Mouse (Mus musculus): ENCODE results near the gene Tmem165. TPM values are rescaled to one million over a fixed set of nuclear protein-coding genes. Genes with fewer than 3 reads are reported as not detected.

Tmem165 gene
- total and polyA plus RNA-seq, 2 experiments from 2014 or later: 48.9 to 81.9 TPM

DNA sequence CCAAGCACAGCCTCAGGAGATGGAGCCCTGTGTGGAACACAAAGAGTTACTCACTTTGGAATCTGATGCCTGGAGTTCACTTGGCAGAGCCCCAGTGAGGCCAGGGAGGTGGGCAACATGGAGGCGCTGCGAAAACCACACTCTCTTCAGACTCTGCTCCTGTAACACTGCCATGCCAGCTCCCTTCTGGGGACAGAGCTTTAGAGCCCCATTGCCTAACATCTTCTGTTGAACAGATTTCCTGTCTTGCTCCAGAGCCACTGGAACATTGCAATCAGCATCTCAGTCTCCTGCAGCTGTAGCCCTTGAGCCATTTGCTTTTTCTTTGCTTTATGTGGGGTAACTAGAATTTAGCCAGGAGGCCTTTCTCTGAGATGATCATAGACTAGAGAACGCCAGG is 1.4 kb upstream of the Tmem165 start:
- no peak for ATAC-seq (ENCODE audit: insufficient read depth, low read depth)
- Histone ChIP-seq H3K9ac (replicated peaks; ENCODE audit: low read depth, low read length) (no peak overlapping the region), H3K36me3 (replicated peaks; ENCODE audit: control insufficient read depth, insufficient read depth, low read length) (no peaks in the 10 kb centered on the region), H3K27me3 (ENCODE audit: control insufficient read depth, insufficient read depth, low read length) (no peaks in the 10 kb centered on the region), H3K9me3 (replicated peaks; ENCODE audit: control insufficient read depth, low read length) (no peaks in the 10 kb centered on the region), H3K4me3 (ENCODE audit: low read depth, low read length) (no peak overlapping the region), H3K27ac (ENCODE audit: low read depth) (no peak overlapping the region), H3K4me1 (ENCODE audit: control insufficient read depth, insufficient read depth) (peaks cover 10% of the 10 kb centered on the region), H3K4me2 (ENCODE audit: low read depth, low read length) (no peak overlapping the region)
- no peak for DNase-seq (ENCODE audit: low spot score)
- WGBS: 39% methylated on average over 3 of the region's 3 CpGs
- TF ChIP-seq CTCF (IDR thresholded peaks at IDR 0.05; ENCODE audit: low read depth) (no peak), EP300 (IDR thresholded peaks at IDR 0.05; ENCODE audit: low read depth) (no peak)

DNA sequence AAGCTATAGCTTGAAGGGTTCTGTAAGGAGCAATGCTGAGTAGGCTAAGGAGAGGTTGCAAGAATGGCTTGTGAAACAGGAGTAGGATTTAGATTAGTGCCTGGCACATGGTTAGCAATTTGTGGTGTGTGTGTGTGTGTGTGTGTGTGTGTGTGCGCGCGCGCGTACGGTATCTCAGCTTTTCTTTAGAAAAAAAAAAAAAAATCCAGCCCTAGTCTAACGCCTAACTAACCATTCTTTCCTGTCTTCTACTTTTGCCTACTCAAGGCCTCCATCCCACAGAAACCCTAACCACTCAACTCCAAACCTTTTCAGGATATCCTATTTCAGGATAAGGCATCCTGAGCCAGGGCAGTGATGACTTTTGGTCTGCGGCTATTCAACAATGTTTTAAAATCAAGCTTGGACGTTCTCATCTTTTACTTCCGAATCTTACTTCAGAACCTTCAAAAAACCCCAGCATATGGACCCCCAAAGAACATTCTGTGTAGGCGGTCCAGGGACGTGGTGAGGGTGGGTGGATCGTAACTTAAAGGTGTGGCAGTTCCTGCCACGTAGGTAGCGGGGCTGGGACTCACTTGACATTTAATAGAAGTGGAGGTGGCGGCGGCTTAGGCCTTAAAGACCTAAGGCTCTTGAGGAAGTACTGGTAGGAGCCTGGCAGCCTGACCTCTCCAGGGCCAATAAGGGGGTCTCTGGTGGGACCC is 484 bp upstream of the Tmem165 start:
- Histone ChIP-seq H3K4me1 (ENCODE audit: control insufficient read depth, insufficient read depth) (peaks cover 18% of the 10 kb centered on the region), H3K9ac (replicated peaks; ENCODE audit: low read depth, low read length) (peak overlapping the region; percentile 75; the same call in 1 of the 2 replicates), H3K27ac (ENCODE audit: low read depth) (peak overlapping the region; percentile 91), H3K27me3 (ENCODE audit: control insufficient read depth, insufficient read depth, low read length) (no peaks in the 10 kb centered on the region), H3K4me3 (ENCODE audit: low read depth, low read length) (peak overlapping the region; percentile 66), H3K4me2 (ENCODE audit: low read depth, low read length) (peak overlapping the region; percentile 80), H3K36me3 (replicated peaks; ENCODE audit: control insufficient read depth, insufficient read depth, low read length) (no peaks in the 10 kb centered on the region), H3K9me3 (replicated peaks; ENCODE audit: control insufficient read depth, low read length) (no peaks in the 10 kb centered on the region)
- 34% methylated on average over 17 of the region's 17 CpGs for WGBS
- no peak; the same call in 1 of the 2 replicates for ATAC-seq (ENCODE audit: insufficient read depth, low read depth)
- DNase-seq (ENCODE audit: low spot score): no peak
- TF ChIP-seq CTCF (IDR thresholded peaks at IDR 0.05; ENCODE audit: low read depth): no peak
- no peak for TF ChIP-seq EP300 (IDR thresholded peaks at IDR 0.05; ENCODE audit: low read depth)

DNA sequence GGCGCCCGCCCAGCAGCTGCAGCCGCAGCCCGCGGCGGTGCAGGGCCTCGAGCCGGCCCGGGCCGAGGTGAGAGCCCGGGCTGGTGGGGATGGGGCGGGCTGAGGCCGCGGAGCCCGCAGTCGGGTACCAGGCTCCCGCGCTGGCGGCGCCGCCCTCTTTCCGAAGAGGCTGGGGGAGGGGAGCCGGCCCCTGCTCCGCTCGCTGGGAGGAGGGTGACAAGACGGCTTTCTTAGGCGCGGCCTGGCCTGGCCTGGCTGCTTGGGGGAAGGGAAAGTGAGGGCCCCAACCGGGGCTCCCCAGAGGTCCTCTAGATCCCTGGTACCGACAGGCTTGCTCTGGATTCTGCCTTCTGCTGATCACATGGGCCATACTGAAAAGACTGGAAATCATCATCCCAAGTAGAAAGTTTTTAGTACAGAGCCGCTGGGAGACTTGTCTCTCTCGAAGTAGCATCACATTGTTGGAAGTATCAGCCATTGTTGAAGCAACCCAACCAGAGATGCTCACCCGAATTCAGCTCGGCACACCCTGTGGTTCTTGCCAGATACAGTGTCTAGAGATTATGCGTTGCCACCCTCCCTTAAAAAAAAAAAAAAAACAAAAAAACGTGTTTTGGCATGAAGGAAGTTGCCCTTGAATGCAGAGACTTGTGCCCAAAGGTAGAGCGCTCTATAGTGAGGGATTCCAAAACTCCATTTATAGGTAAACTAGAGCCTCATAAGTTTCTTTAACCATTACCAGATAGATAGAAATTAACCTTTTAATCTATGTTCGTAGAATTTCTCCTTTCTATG is 803 bp downstream of the Tmem165 start:
- peaks cover 18% of the 10 kb centered on the region for H3K4me1 ChIP-seq (ENCODE audit: control insufficient read depth, insufficient read depth)
- WGBS: 3% methylated on average over 38 of the region's 38 CpGs
- DNase-seq (ENCODE audit: low spot score) (peak; percentile 74), ATAC-seq (ENCODE audit: insufficient read depth, low read depth) (peak; percentile 86)
- no peaks in the 10 kb centered on the region for H3K36me3 ChIP-seq (replicated peaks; ENCODE audit: control insufficient read depth, insufficient read depth, low read length)
- peak overlapping the region; percentile 91 for H3K27ac ChIP-seq (ENCODE audit: low read depth)
- TF ChIP-seq EP300 (IDR thresholded peaks at IDR 0.05; ENCODE audit: low read depth): no peak
- no peak for TF ChIP-seq CTCF (IDR thresholded peaks at IDR 0.05; ENCODE audit: low read depth)
- peak overlapping the region; percentile 66 for H3K4me3 ChIP-seq (ENCODE audit: low read depth, low read length)
- H3K9ac ChIP-seq (replicated peaks; ENCODE audit: low read depth, low read length): peak overlapping the region; percentile 75
- no peaks in the 10 kb centered on the region for H3K9me3 ChIP-seq (replicated peaks; ENCODE audit: control insufficient read depth, low read length)
- H3K4me2 ChIP-seq (ENCODE audit: low read depth, low read length): peak overlapping the region; percentile 80
- H3K27me3 ChIP-seq (ENCODE audit: control insufficient read depth, insufficient read depth, low read length): no peaks in the 10 kb centered on the region

DNA sequence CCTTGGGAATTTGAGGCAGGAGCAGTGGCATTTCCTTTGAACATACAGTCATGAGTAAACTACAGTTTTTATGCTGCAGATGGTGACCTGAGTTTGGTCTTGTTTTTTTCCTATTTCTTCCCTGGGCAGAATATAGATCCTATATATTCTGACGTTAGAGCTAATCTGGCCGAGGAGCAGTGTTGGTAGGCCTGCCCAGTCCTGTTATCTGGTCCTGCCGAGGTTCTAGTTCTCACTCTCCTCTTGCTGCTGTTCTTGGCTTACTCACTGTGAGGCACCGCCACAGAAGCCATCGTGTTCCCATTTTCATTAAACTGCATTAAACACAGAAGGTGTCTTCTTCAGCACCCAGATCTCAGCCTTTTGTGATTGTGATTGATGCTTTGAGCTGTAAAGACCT is 4.2 kb downstream of the Tmem165 start:
- Histone ChIP-seq H3K4me2 (ENCODE audit: low read depth, low read length) (peak overlapping the region; percentile 8; the same call in 1 of the 2 replicates), H3K4me3 (ENCODE audit: low read depth, low read length) (no peak overlapping the region)

DNA sequence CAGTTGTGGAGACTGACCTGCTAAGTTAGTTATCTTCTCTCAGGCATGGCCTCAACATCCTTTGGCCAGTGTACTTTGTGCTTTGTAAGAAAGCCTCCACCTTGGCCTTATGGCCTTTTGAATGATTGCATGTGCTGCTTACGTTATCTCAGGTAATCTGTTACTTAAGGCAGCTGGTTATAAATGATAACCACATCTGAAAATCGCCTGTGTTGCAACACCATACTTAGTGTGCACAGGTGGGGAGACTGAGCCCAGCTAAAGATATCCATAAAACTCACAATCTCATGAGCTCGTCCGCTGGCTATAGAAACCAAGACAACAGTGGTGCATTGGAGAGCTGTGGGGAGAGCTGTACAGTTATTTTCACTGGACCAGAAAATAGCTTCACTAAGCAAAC is 6.9 kb downstream of the Tmem165 start:
- Histone ChIP-seq H3K27ac (ENCODE audit: low read depth) (no peak overlapping the region), H3K36me3 (replicated peaks; ENCODE audit: control insufficient read depth, insufficient read depth, low read length) (no peaks in the 10 kb centered on the region), H3K9me3 (replicated peaks; ENCODE audit: control insufficient read depth, low read length) (no peaks in the 10 kb centered on the region), H3K4me3 (ENCODE audit: low read depth, low read length) (no peak overlapping the region), H3K27me3 (ENCODE audit: control insufficient read depth, insufficient read depth, low read length) (no peaks in the 10 kb centered on the region), H3K4me2 (ENCODE audit: low read depth, low read length) (no peak overlapping the region), H3K4me1 (ENCODE audit: control insufficient read depth, insufficient read depth) (peaks cover 26% of the 10 kb centered on the region), H3K9ac (replicated peaks; ENCODE audit: low read depth, low read length) (no peak overlapping the region)
- TF ChIP-seq EP300 (IDR thresholded peaks at IDR 0.05; ENCODE audit: low read depth) (no peak), CTCF (IDR thresholded peaks at IDR 0.05; ENCODE audit: low read depth) (no peak)
- WGBS: 82% methylated on average over 4 of the region's 4 CpGs
- DNase-seq (ENCODE audit: low spot score) (no peak), ATAC-seq (ENCODE audit: insufficient read depth, low read depth) (no peak)

More for the DNA sequence above, 4.2 kb downstream of the Tmem165 start:
- Histone ChIP-seq H3K27ac (ENCODE audit: low read depth) (no peak overlapping the region), H3K4me1 (ENCODE audit: control insufficient read depth, insufficient read depth) (peaks cover 25% of the 10 kb centered on the region), H3K9ac (replicated peaks; ENCODE audit: low read depth, low read length) (no peak overlapping the region), H3K36me3 (replicated peaks; ENCODE audit: control insufficient read depth, insufficient read depth, low read length) (no peaks in the 10 kb centered on the region), H3K9me3 (replicated peaks; ENCODE audit: control insufficient read depth, low read length) (no peaks in the 10 kb centered on the region), H3K27me3 (ENCODE audit: control insufficient read depth, insufficient read depth, low read length) (no peaks in the 10 kb centered on the region)
- ATAC-seq (ENCODE audit: insufficient read depth, low read depth) (no peak), DNase-seq (ENCODE audit: low spot score) (no peak)
- 18% methylated on average over 5 of the region's 5 CpGs for WGBS
- no peak for TF ChIP-seq EP300 (IDR thresholded peaks at IDR 0.05; ENCODE audit: low read depth)
- no peak for TF ChIP-seq CTCF (IDR thresholded peaks at IDR 0.05; ENCODE audit: low read depth)
